Mouse (Mus musculus): ENCODE measurements around the gene Ubxn6. TPM values are rescaled to one million over a fixed set of nuclear protein-coding genes. Genes with fewer than 3 reads are reported as not detected.

Ubxn6 gene
- polyA plus RNA-seq, 1 experiment, result 45.3 TPM

GRCm38 (mm10) chr17:56021161-56021910 is 53.5 kb downstream of the Ubxn6 start:
- TF ChIP-seq POLR2A (IDR thresholded peaks at IDR 0.05; ENCODE audit: low read depth, low read length) (no peak), CTCF (IDR thresholded peaks at IDR 0.05; ENCODE audit: extremely low read depth, insufficient read depth, insufficient read length, insufficient replicate concordance) (no peak)
- WGBS, result 16% methylated on average over 4 of the region's 4 CpGs
- Histone ChIP-seq H3K27me3 (ENCODE audit: control insufficient read depth, insufficient read depth, low read length) (no peaks in the 10 kb centered on the region), H3K4me1 (ENCODE audit: control insufficient read depth, insufficient read depth, insufficient read length) (peaks cover 49% of the 10 kb centered on the region), H3K36me3 (ENCODE audit: control insufficient read depth, insufficient read depth, low read length) (peaks cover 21% of the 10 kb centered on the region), H3K4me3 (ENCODE audit: extremely low read depth, insufficient read depth, insufficient read length) (no peak overlapping the region), H3K27ac (ENCODE audit: insufficient read depth, low read length) (peak overlapping the region; percentile 43)
- DNase-seq (ENCODE audit: low read depth in 1 of 2, low spot score in 2 of 2), result peak in 1 of 2 experiments; percentile 34

GRCm38 (mm10) chr17:56020400-56021084 is 54.3 kb downstream of the Ubxn6 start:
- peaks cover 47% of the 10 kb centered on the region for H3K4me1 ChIP-seq (ENCODE audit: control insufficient read depth, insufficient read depth, insufficient read length)
- H3K4me3 ChIP-seq (ENCODE audit: extremely low read depth, insufficient read depth, insufficient read length), result no peak overlapping the region
- H3K27me3 ChIP-seq (ENCODE audit: control insufficient read depth, insufficient read depth, low read length), result no peaks in the 10 kb centered on the region
- peak overlapping the region; percentile 43 for H3K27ac ChIP-seq (ENCODE audit: insufficient read depth, low read length)
- 73% methylated on average over 6 of the region's 6 CpGs for WGBS
- H3K36me3 ChIP-seq (ENCODE audit: control insufficient read depth, insufficient read depth, low read length), result peaks cover 27% of the 10 kb centered on the region
- DNase-seq (ENCODE audit: low read depth in 1 of 2, low spot score in 2 of 2), result no peak
- TF ChIP-seq CTCF (IDR thresholded peaks at IDR 0.05; ENCODE audit: extremely low read depth, insufficient read depth, insufficient read length, insufficient replicate concordance), result no peak
- no peak for TF ChIP-seq POLR2A (IDR thresholded peaks at IDR 0.05; ENCODE audit: low read depth, low read length)

- H3K4me1 ChIP-seq (ENCODE audit: control insufficient read depth, insufficient read depth, insufficient read length), result peaks cover 35% of the 10 kb centered on the region
Observed at GRCm38 (mm10) chr17:56018347-56019131, 56.3 kb downstream of the Ubxn6 start.

GRCm38 (mm10) chr17:56017848-56018247 is 57.0 kb downstream of the Ubxn6 start:
- H3K27me3 ChIP-seq (ENCODE audit: control insufficient read depth, insufficient read depth, low read length), result no peaks in the 10 kb centered on the region
- peaks cover 28% of the 10 kb centered on the region for H3K4me1 ChIP-seq (ENCODE audit: control insufficient read depth, insufficient read depth, insufficient read length)
- no peak for DNase-seq (ENCODE audit: low read depth in 1 of 2, low spot score in 2 of 2)
- no peak for TF ChIP-seq CTCF (IDR thresholded peaks at IDR 0.05; ENCODE audit: extremely low read depth, insufficient read depth, insufficient read length, insufficient replicate concordance)
- TF ChIP-seq POLR2A (IDR thresholded peaks at IDR 0.05; ENCODE audit: low read depth, low read length), result no peak
- H3K36me3 ChIP-seq (ENCODE audit: control insufficient read depth, insufficient read depth, low read length), result peaks cover 34% of the 10 kb centered on the region
- 91% methylated on average over 7 of the region's 7 CpGs for WGBS
- H3K27ac ChIP-seq (ENCODE audit: insufficient read depth, low read length), result no peak overlapping the region
- H3K4me3 ChIP-seq (ENCODE audit: extremely low read depth, insufficient read depth, insufficient read length), result no peak overlapping the region

More at GRCm38 (mm10) chr17:56018347-56019131, 56.3 kb downstream of the Ubxn6 start:
- 72% methylated on average over 20 of the region's 20 CpGs for WGBS
- TF ChIP-seq POLR2A (IDR thresholded peaks at IDR 0.05; ENCODE audit: low read depth, low read length) (no peak), CTCF (IDR thresholded peaks at IDR 0.05; ENCODE audit: extremely low read depth, insufficient read depth, insufficient read length, insufficient replicate concordance) (peak; percentile 59; the same call in 1 of the 2 replicates)
- peaks cover 34% of the 10 kb centered on the region for H3K36me3 ChIP-seq (ENCODE audit: control insufficient read depth, insufficient read depth, low read length)
- no peaks in the 10 kb centered on the region for H3K27me3 ChIP-seq (ENCODE audit: control insufficient read depth, insufficient read depth, low read length)
- no peak overlapping the region for H3K27ac ChIP-seq (ENCODE audit: insufficient read depth, low read length)
- H3K4me3 ChIP-seq (ENCODE audit: extremely low read depth, insufficient read depth, insufficient read length), result no peak overlapping the region
- peak in 1 of 2 experiments; percentile 71 for DNase-seq (ENCODE audit: low read depth in 1 of 2, low spot score in 2 of 2)

Other genes starting within 250 kb of the Ubxn6 start
- 0.18 and 0.33 TPM in 2 replicates for gene Zfp119a, start 196.1 kb downstream of the Ubxn6 start, polyA plus RNA-seq (2012; rRNA removed)
- 0.88 and 0.96 TPM in 2 replicates for gene Zfp959, start 182.9 kb downstream of the Ubxn6 start, polyA plus RNA-seq (2012; rRNA removed)
- 0.25 and 0.27 TPM in 2 replicates for gene Zfp119b, start 125.5 kb downstream of the Ubxn6 start, polyA plus RNA-seq (2012; rRNA removed)
- 36.3 and 44.8 TPM in 2 replicates for gene Ebi3, start 122.4 kb downstream of the Ubxn6 start, polyA plus RNA-seq (2012; rRNA removed)
- 8.2 and 10.5 TPM in 2 replicates for gene Yju2, start 115.9 kb downstream of the Ubxn6 start, polyA plus RNA-seq (2012; rRNA removed)
- 1.9 and 2.2 TPM in 2 replicates for gene Shd, start 104.6 kb downstream of the Ubxn6 start, polyA plus RNA-seq (2012; rRNA removed)
- gene Fsd1, start 88.5 kb downstream of the Ubxn6 start, polyA plus RNA-seq (2012; rRNA removed), result 0.06 and 0.07 TPM in 2 replicates
- 9.1 and 12.0 TPM in 2 replicates for gene Stap2, start 69.4 kb downstream of the Ubxn6 start, polyA plus RNA-seq (2012; rRNA removed)
- gene Mpnd, start 69.3 kb downstream of the Ubxn6 start, polyA plus RNA-seq (2012; rRNA removed), result 76.7 and 135 TPM in 2 replicates
- 72.3 and 80.8 TPM in 2 replicates for gene Sh3gl1, start 38.4 kb downstream of the Ubxn6 start, polyA plus RNA-seq (2012; rRNA removed)
- gene Chaf1a, start 34.6 kb downstream of the Ubxn6 start, polyA plus RNA-seq (2012; rRNA removed), result 2.8 and 4.3 TPM in 2 replicates
- 42.3 and 52.3 TPM in 2 replicates for gene Hdgfl2, start 4.6 kb upstream of the Ubxn6 start, polyA plus RNA-seq (2012; rRNA removed)
- gene Plin4, start 34.8 kb upstream of the Ubxn6 start, polyA plus RNA-seq (2012; rRNA removed), result 2.3 and 3.0 TPM in 2 replicates
- gene Plin5, start 42.6 kb upstream of the Ubxn6 start, polyA plus RNA-seq (2012; rRNA removed), result 0.30 and 0.36 TPM in 2 replicates
- 56.0 and 79.2 TPM in 2 replicates for gene Lrg1, start 47.0 kb upstream of the Ubxn6 start, polyA plus RNA-seq (2012; rRNA removed)
- gene Sema6b, start 65.3 kb upstream of the Ubxn6 start, polyA plus RNA-seq (2012; rRNA removed), result 9.1 and 11.8 TPM in 2 replicates
- gene Tnfaip8l1, start 87.4 kb upstream of the Ubxn6 start, polyA plus RNA-seq (2012; rRNA removed), result 6.6 and 7.3 TPM in 2 replicates
- gene Mydgf, start 108.9 kb upstream of the Ubxn6 start, polyA plus RNA-seq (2012; rRNA removed), result 27.5 and 36.4 TPM in 2 replicates
- gene Dpp9, start 143.9 kb upstream of the Ubxn6 start, polyA plus RNA-seq (2012; rRNA removed), result 34.4 and 46.4 TPM in 2 replicates
- gene Fem1a, start 181.8 kb upstream of the Ubxn6 start, polyA plus RNA-seq (2012; rRNA removed), result 21.1 and 29.0 TPM in 2 replicates
- gene Ticam1, start 201.8 kb upstream of the Ubxn6 start, polyA plus RNA-seq (2012; rRNA removed), result 20.5 and 21.6 TPM in 2 replicates
- 13.4 and 17.3 TPM in 2 replicates for gene Plin3, start 217.8 kb upstream of the Ubxn6 start, polyA plus RNA-seq (2012; rRNA removed)
- gene Arrdc5, start 225.3 kb upstream of the Ubxn6 start, polyA plus RNA-seq (2012; rRNA removed), result 0.12 TPM in 1 of 2 replicates, not detected in the other
- 16.5 and 23.9 TPM in 2 replicates for gene Uhrf1, start 228.3 kb upstream of the Ubxn6 start, polyA plus RNA-seq (2012; rRNA removed)